Mouse (Mus musculus): Measurements from ENCODE around the gene Hoxc6. TPM values are rescaled to one million over a fixed set of nuclear protein-coding genes. Genes with fewer than 3 reads are reported as not detected.
A peak's percentile ranks its signal among the peaks of the same experiment; 100 is the strongest.

Gene Hoxc6
- polyA plus RNA-seq, 1 experiment from 2014 or later: 35.1 TPM

DNA sequence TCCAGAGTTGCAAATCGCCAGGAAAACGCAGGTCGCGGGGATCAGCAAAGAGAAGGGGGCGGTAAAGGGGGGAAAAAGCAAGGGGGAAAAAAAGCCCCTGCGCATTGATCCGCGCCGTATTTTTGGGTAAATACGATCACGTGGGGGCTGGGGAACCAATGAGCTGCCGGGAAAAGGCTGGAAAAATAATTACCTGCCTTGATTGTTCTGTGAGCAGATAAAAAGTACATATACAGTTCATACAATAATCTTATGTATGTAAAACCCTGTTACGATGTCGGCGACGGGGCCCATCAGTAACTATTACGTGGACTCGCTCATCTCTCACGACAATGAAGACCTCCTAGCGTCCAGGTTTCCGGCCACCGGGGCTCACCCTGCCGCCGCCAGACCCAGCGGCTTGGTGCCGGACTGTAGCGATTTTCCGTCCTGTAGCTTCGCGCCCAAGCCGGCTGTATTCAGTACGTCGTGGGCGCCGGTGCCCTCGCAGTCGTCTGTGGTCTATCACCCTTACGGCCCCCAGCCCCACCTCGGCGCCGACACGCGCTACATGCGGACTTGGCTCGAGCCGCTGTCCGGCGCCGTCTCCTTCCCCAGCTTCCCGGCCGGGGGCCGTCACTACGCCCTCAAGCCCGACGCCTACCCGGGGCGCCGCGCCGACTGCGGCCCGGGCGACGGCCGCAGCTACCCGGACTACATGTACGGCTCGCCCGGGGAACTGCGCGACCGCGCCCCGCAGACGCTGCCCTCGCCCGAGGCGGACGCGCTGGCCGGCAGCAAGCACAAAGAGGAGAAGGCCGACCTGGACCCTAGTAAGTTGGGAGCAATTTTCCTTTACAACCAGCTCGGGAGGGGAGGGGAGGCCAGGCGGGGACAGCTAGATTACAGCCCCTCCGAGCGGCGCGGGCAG, 16.4 kb upstream of the Hoxc6 start:
- Histone ChIP-seq H3K4me1 (peaks cover 59% of the 10 kb centered on the region), H3K9me3 (replicated peaks) (no peaks in the 10 kb centered on the region), H3K27ac (replicated peaks) (peak overlapping the region; percentile 95), H3K36me3 (no peaks in the 10 kb centered on the region), H3K4me2 (peak overlapping the region; percentile 70), H3K4me3 (replicated peaks) (peak overlapping the region; percentile 64), H3K27me3 (replicated peaks) (peaks cover 16% of the 10 kb centered on the region; the same call in 1 of the 2 replicates), H3K9ac (replicated peaks) (peak overlapping the region; percentile 93)
- 0 out of 2 replicates have a peak, but pooled peaks have one; percentile 10 for ATAC-seq (ENCODE audit: low FRiP score)
- WGBS: under 1% methylated on average over 88 of the region's 88 CpGs

DNA sequence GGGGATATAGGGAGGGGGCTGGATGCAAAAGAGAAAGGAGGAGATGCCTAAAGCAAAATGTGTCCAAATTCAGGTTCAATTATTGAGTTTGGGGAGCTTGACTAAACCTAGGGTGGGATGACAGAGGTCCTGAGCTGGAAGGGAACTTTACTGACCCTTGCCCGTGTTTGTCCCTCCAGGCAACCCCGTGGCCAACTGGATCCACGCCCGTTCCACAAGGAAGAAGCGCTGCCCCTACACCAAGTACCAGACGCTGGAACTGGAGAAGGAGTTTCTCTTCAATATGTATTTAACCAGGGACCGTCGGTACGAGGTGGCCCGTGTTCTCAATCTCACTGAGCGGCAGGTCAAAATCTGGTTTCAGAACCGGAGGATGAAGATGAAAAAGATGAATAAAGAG, 14.3 kb upstream of the Hoxc6 start:
- Histone ChIP-seq H3K9ac (replicated peaks) (peak overlapping the region; percentile 58), H3K4me2 (peak overlapping the region; percentile 70), H3K4me1 (peaks cover 72% of the 10 kb centered on the region), H3K4me3 (replicated peaks) (peak overlapping the region; percentile 64), H3K27ac (replicated peaks) (peak overlapping the region; percentile 76), H3K36me3 (no peaks in the 10 kb centered on the region), H3K9me3 (replicated peaks) (no peaks in the 10 kb centered on the region), H3K27me3 (replicated peaks) (peaks cover 8% of the 10 kb centered on the region; the same call in 1 of the 2 replicates)
- no peak for ATAC-seq (ENCODE audit: low FRiP score)
- WGBS: 3% methylated on average over 12 of the region's 12 CpGs

DNA sequence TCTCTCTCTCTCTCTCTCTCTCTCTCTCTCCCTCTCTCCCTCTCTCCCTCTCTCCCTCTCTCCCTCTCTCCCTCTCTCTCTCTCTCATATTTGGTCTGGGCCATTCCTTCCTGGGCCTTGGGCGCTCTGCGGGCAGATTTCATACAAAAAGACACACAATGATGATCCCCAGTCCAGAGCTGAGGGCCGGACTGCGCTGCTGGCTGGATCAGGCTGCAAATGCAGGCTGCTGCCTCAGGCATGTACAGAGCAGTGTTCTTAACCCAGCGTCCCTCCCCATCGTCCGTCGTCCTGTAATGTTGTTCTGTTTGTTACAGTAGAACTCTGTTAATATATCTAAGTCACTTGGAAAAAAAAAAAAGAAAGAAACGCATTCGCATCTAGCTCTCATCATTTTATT, 13.5 kb upstream of the Hoxc6 start:
- Histone ChIP-seq H3K4me3 (replicated peaks) (peak overlapping the region; percentile 64), H3K36me3 (no peaks in the 10 kb centered on the region), H3K4me1 (peaks cover 76% of the 10 kb centered on the region), H3K9ac (replicated peaks) (peak overlapping the region; percentile 58), H3K9me3 (replicated peaks) (no peaks in the 10 kb centered on the region), H3K27me3 (replicated peaks) (peaks cover 2% of the 10 kb centered on the region; the same call in 1 of the 2 replicates), H3K4me2 (peak overlapping the region; percentile 70), H3K27ac (replicated peaks) (peak overlapping the region; percentile 75)
- WGBS: 3% methylated on average over 10 of the region's 10 CpGs
- ATAC-seq (ENCODE audit: low FRiP score): no peak

DNA sequence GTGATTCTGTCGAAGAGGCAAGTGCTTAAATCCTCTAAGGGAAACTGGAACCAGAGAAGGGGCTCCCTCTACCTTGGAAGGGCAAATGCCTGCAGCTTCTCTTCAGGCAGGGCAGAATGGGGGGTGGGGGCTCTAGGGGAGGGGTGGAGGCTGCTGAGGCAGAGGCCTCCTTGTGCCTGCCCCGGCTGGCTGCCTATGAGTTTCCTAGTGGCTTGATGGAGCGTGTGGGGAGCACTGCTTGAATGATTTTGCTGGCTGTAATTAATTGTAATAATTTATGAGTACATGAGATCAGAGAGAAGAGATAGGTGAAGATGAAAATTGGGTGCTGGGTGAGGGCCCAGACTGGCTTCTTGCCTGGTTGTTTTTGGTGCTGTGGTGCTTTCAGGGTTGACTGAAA, 13.1 kb upstream of the Hoxc6 start:
- Histone ChIP-seq H3K36me3 (no peaks in the 10 kb centered on the region), H3K27me3 (replicated peaks) (peaks cover 2% of the 10 kb centered on the region; the same call in 1 of the 2 replicates), H3K4me1 (peaks cover 76% of the 10 kb centered on the region), H3K27ac (replicated peaks) (peak overlapping the region; percentile 75), H3K9ac (replicated peaks) (peak overlapping the region; percentile 58), H3K9me3 (replicated peaks) (no peaks in the 10 kb centered on the region), H3K4me2 (peak overlapping the region; percentile 70), H3K4me3 (replicated peaks) (peak overlapping the region; percentile 64)
- WGBS: 10% methylated on average over 3 of the region's 3 CpGs
- no peak for ATAC-seq (ENCODE audit: low FRiP score)

DNA sequence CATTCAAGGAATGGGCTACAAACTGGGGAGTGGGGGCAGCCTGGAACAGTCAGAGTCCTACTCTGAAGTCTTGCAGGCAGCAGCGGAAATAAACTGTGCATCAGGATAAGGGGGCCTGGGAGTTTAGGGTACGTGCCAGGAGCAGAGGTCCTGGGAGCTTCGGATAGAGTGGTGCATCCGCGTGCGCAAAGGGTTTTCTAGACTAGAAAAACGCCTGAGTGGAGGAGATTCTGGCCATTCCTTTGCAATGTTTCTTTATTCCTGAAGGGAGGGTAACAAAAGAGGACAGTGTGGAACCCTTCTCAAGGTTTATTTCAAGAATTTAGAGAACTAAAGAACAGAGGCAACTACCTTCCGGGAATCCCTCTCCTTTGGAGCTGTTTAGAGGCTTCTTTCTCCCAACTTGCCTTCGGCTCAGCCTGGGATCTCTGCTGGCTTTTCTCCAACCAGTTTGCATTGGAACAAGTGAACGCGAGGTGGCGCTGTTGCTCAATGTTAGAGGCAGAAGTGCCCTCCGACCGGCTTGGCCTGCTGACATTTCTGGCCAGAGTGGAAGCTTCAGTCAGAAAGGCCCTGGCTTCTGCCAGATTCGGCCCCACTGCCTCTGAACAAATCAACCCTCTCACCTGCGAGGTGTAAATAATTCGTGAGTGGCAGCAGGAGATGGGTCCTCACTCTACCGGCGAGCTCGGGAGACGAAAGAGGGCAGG, 10.8 kb upstream of the Hoxc6 start:
- Histone ChIP-seq H3K4me2 (peak overlapping the region; percentile 70), H3K36me3 (no peaks in the 10 kb centered on the region), H3K9me3 (replicated peaks) (no peaks in the 10 kb centered on the region), H3K27me3 (replicated peaks) (peaks cover 2% of the 10 kb centered on the region; the same call in 1 of the 2 replicates), H3K27ac (replicated peaks) (peak overlapping the region; percentile 75), H3K4me1 (peaks cover 91% of the 10 kb centered on the region), H3K9ac (replicated peaks) (peak overlapping the region; percentile 30; the same call in 1 of the 2 replicates), H3K4me3 (replicated peaks) (peak overlapping the region; percentile 19)
- WGBS: 3% methylated on average over 21 of the region's 21 CpGs
- ATAC-seq (ENCODE audit: low FRiP score): peak; percentile 32; the same call in 1 of the 2 replicates

DNA sequence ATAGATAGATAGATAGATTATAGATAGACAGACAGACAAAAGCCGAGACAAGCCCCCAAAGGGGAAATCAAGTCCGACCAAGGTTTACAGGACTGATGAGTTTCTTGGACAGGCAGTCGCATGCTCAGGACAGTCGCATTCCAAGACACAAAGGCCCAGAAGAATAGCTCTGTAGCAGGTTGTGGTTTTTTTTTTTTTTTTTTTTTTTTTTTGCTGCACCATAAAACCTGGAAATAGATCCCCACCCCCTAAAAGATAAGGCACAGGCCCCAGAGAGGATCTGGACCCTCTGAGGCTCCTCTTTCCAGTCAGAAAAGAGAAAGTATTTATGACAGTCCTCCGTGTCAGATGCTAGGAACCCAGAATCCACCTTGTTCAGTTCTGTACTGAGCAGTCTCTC, 10.0 kb upstream of the Hoxc6 start:
- peak overlapping the region; percentile 19; the same call in 1 of the 2 replicates for H3K4me3 ChIP-seq (replicated peaks)
- H3K4me1 ChIP-seq: peaks cover 92% of the 10 kb centered on the region
- ATAC-seq (ENCODE audit: low FRiP score): no peak
- no peaks in the 10 kb centered on the region for H3K36me3 ChIP-seq
- H3K27ac ChIP-seq (replicated peaks): peak overlapping the region; percentile 75; the same call in 1 of the 2 replicates
- 0 out of 2 replicates have a peak overlapping the region, but pooled peaks have one; percentile 30 for H3K9ac ChIP-seq (replicated peaks)
- H3K4me2 ChIP-seq: peak overlapping the region; percentile 70
- peaks cover 2% of the 10 kb centered on the region; the same call in 1 of the 2 replicates for H3K27me3 ChIP-seq (replicated peaks)
- WGBS: 31% methylated on average over 5 of the region's 5 CpGs
- no peaks in the 10 kb centered on the region for H3K9me3 ChIP-seq (replicated peaks)

DNA sequence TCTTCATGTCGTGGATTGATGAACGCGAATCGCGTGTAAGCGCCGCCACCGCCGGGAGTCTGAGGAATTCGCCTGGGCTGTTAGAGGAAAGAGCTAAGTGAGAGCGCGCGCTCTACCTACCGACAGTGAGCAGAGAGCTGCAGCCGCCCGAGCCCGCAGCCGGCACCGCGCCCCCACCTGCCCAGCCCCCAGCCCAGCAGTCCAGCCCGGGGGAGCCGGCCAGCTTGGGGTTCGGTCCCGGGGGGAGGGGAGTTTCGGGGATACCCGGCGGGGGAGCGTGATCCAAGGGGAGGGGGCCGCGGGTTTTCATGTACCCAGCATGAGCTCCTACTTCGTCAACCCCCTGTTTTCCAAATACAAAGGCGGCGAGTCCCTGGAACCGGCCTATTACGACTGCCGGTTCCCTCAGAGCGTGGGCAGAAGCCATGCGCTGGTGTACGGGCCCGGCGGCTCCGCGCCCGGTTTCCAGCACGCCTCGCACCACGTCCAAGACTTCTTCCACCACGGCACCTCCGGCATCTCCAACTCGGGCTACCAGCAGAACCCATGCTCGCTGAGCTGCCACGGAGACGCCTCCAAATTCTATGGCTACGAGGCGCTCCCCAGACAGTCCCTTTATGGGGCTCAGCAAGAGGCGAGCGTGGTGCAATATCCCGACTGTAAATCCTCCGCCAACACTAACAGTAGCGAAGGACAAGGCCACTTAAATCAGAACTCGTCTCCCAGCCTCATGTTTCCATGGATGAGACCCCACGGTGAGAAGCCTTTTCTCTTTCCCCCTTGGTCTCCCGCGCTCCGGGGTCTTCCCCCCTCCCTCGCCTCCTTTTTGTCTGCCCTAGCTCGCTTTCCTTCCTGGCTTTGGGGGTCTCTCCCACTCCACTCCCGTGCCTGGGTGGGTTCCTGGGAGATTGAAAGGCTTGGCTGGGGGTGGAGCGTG, 7.3 kb upstream of the Hoxc6 start, which contains the start of gene Hoxc8:
Gene Hoxc8, plus strand, starts transcription at position 147 of the 937 bp plus-strand sequence.
- Histone ChIP-seq H3K27me3 (replicated peaks) (peaks cover 2% of the 10 kb centered on the region; the same call in 1 of the 2 replicates), H3K27ac (replicated peaks) (peak within 1 kb of the TSS; percentile 89), H3K4me3 (replicated peaks) (peak within 1 kb of the TSS; percentile 52), H3K36me3 (no peaks in the 10 kb centered on the region), H3K4me1 (peaks cover 85% of the 10 kb centered on the region), H3K9ac (replicated peaks) (peak within 1 kb of the TSS; percentile 64), H3K9me3 (replicated peaks) (no peaks in the 10 kb centered on the region), H3K4me2 (peak within 1 kb of the TSS; percentile 82)
- WGBS: 2% methylated on average over 66 of the region's 69 CpGs
- peak; percentile 57 for ATAC-seq (ENCODE audit: low FRiP score)

DNA sequence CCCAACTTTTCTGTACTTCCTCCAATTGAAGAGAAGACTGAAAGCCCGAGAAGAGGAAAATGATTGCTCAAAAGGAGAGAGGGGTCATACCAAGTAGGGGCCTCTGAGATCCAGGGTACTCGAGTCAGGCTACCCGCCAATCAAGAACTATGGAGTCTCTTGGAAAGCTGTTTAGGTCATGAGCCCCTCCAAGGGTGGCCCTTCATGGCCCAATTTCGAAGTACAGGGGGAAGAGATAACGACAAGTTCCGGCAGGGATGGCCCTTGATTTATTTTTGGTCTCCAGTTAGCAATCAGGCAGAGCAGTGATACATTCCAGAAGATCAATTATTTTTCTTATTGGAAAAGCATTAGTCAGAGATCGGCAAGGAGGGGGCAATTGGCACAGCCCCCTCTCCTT, 6.3 kb upstream of the Hoxc6 start:
- no peaks in the 10 kb centered on the region for H3K9me3 ChIP-seq (replicated peaks)
- peak overlapping the region; percentile 52 for H3K4me3 ChIP-seq (replicated peaks)
- H3K27ac ChIP-seq (replicated peaks): peak overlapping the region; percentile 89
- 9% methylated on average over 7 of the region's 7 CpGs for WGBS
- H3K4me2 ChIP-seq: peak overlapping the region; percentile 82
- peaks cover 84% of the 10 kb centered on the region for H3K4me1 ChIP-seq
- peak overlapping the region; percentile 64 for H3K9ac ChIP-seq (replicated peaks)
- ATAC-seq (ENCODE audit: low FRiP score): no peak
- H3K36me3 ChIP-seq: no peaks in the 10 kb centered on the region
- peaks cover 2% of the 10 kb centered on the region; the same call in 1 of the 2 replicates for H3K27me3 ChIP-seq (replicated peaks)

DNA sequence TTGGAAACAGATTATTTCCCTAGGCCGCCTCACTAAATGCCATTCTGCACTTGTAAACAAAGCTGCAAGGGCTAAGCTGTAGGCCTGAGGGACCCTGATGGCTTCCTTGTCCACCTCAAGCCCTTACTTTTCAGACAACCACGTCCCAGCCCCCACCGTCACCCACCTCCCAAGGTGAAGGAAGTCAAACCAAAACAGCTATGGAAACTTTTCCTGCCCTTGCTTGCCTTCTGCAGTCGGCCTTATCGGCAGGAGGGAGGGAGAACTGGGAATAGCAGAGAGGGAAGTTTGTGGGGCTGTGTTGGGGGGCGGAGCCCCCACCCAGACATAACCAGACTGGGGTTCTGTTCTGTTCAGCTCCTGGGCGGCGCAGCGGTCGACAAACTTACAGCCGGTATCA, 5.9 kb upstream of the Hoxc6 start:
- peak overlapping the region; percentile 82 for H3K4me2 ChIP-seq
- WGBS: 7% methylated on average over 11 of the region's 11 CpGs
- H3K27me3 ChIP-seq (replicated peaks): peaks cover 2% of the 10 kb centered on the region; the same call in 1 of the 2 replicates
- no peaks in the 10 kb centered on the region for H3K9me3 ChIP-seq (replicated peaks)
- peak overlapping the region; percentile 89 for H3K27ac ChIP-seq (replicated peaks)
- H3K36me3 ChIP-seq: no peaks in the 10 kb centered on the region
- H3K4me3 ChIP-seq (replicated peaks): peak overlapping the region; percentile 52
- ATAC-seq (ENCODE audit: low FRiP score): no peak
- peaks cover 82% of the 10 kb centered on the region for H3K4me1 ChIP-seq
- peak overlapping the region; percentile 64 for H3K9ac ChIP-seq (replicated peaks)

DNA sequence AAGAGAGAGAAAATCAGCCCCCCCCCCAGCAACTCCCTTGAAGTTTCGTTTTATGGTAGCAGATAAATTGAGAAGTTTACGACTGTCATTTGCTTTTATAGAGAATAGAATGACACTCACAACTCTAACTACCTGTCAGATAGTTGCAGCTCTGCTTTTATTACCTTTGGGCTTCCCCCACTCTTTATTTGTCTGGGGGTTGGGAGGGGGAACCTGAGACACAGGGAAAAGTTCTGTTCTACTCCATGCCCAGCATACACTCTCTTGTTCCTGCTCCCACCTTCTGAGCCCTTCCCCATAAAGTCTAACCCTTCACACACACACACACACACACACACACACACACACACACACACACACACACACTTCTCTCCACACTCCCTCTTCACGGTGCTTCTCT, 5.2 kb upstream of the Hoxc6 start:
- H3K27me3 ChIP-seq (replicated peaks): peaks cover 2% of the 10 kb centered on the region; the same call in 1 of the 2 replicates
- peak overlapping the region; percentile 64; the same call in 1 of the 2 replicates for H3K9ac ChIP-seq (replicated peaks)
- no peaks in the 10 kb centered on the region for H3K36me3 ChIP-seq
- peak overlapping the region; percentile 89; the same call in 1 of the 2 replicates for H3K27ac ChIP-seq (replicated peaks)
- 7% methylated on average over 3 of the region's 3 CpGs for WGBS
- H3K9me3 ChIP-seq (replicated peaks): no peaks in the 10 kb centered on the region
- no peak for ATAC-seq (ENCODE audit: low FRiP score)
- H3K4me1 ChIP-seq: peaks cover 82% of the 10 kb centered on the region
- H3K4me3 ChIP-seq (replicated peaks): peak overlapping the region; percentile 52
- H3K4me2 ChIP-seq: peak overlapping the region; percentile 82

Measured in neural tube, embryonic 15.5 days (tissue).